Mouse (Mus musculus) midbrain, postnatal 0 days (tissue): ENCODE measurements at regions not wholly inside any gene's neighbourhood (a gene's known extent, or its start where the extent isn't known, plus 50 kb on each side); places are given as distances from the start of the nearest gene placed in this dataset.

Experiments used
- ATAC-seq: fragments of 200-750 bp; cut with Nextera tagmentation; 2 replicates; pipeline ENCODE4 v1.8.0; 2017; ENCODE audit warnings: moderate number of reproducible peaks, mild to moderate bottlenecking, moderate TSS enrichment, moderate library complexity; ENCODE audit not compliant: low FRiP score
- DNase-seq: peaks from one replicate; pipeline ENCODE4 v3.0.0-alpha.2; 2015; ENCODE audit warnings: low spot score
- H3K27ac ChIP-seq: fragments of 300-500 bp; sonication (generic); 2 replicates; pipeline ENCODE4 v1.5.1; 2014; ENCODE audit warnings: low read depth, mild to moderate bottlenecking, low read length, mixed read lengths
- H3K27me3 ChIP-seq: fragments of 300-500 bp; sonication (generic); 2 replicates; pipeline ENCODE4 v1.6.1; 2014; ENCODE audit warnings: low read length, control low read depth, mixed read lengths; ENCODE audit not compliant: insufficient read depth
- H3K36me3 ChIP-seq: fragments of 300-500 bp; sonication (generic); 2 replicates; pipeline ENCODE4 v1.6.1; 2014; ENCODE audit warnings: low read length, control low read depth, mixed read lengths; ENCODE audit not compliant: insufficient read depth
- H3K4me1 ChIP-seq: fragments of 300-500 bp; sonication (generic); 2 replicates; pipeline ENCODE4 v1.6.1; 2014; ENCODE audit warnings: mild to moderate bottlenecking, control low read depth, antibody characterized with exemption, low read length, mixed read lengths; ENCODE audit not compliant: insufficient read depth
- H3K4me2 ChIP-seq: fragments of 300-500 bp; sonication (generic); 2 replicates; pipeline ENCODE4 v1.6.1; 2014; ENCODE audit warnings: low read depth, mild to moderate bottlenecking, low read length, mixed read lengths; ENCODE audit not compliant: poor library complexity, severe bottlenecking
- H3K4me3 ChIP-seq: fragments of 300-500 bp; sonication (generic); 2 replicates; pipeline ENCODE4 v1.5.1; 2014; ENCODE audit warnings: low read depth, mild to moderate bottlenecking, low read length, moderate library complexity
- H3K9ac ChIP-seq: fragments of 300-500 bp; sonication (generic); replicated peaks from 2 replicates; pipeline ENCODE4 v1.6.1; 2014; ENCODE audit warnings: mild to moderate bottlenecking, low read length, moderate library complexity, mixed read lengths; ENCODE audit not compliant: poor library complexity, severe bottlenecking
- H3K9me3 ChIP-seq: fragments of 300-500 bp; sonication (generic); 2 replicates; pipeline ENCODE4 v1.6.1; 2016; ENCODE audit warnings: low read length, control low read depth
- CTCF ChIP-seq: IDR thresholded peaks from 2 replicates; pipeline ENCODE4 v1.5.1; 2016; ENCODE audit warnings: antibody characterized with exemption, mild to moderate bottlenecking
- WGBS: fragments of 180-500 bp; shearing (Covaris S2); extraction: QIAGEN DNeasy Blood & Tissue Kit; methylation state at CpG from one replicate; pipeline ENCODE4 v1.1.7; 2014; 5-methylcytosine and 5-hydroxymethylcytosine counted together

GRCm38 (mm10) chr13:44229136-44229611 is 444.6 kb downstream of the Cd83 start:
- no peak overlapping the region for H3K27ac ChIP-seq
- DNase-seq (no peak), ATAC-seq (no peak)
- H3K4me1 ChIP-seq = peaks cover 6% of the 10 kb centered on the region; the same call in 1 of the 2 replicates
- H3K9me3 ChIP-seq = no peaks in the 10 kb centered on the region
- H3K36me3 ChIP-seq = no peaks in the 10 kb centered on the region
- H3K4me2 ChIP-seq = peak overlapping the region; percentile 15; the same call in 1 of the 2 replicates
- no peak overlapping the region for H3K9ac ChIP-seq
- no peaks in the 10 kb centered on the region for H3K27me3 ChIP-seq
- TF ChIP-seq CTCF = no peak
- WGBS = 15% methylated on average over 7 of the region's 7 CpGs
- H3K4me3 ChIP-seq = no peak overlapping the region

GRCm38 (mm10) chr13:44231403-44231802 is 446.8 kb downstream of the Cd83 start:
- Histone ChIP-seq H3K4me2 (no peak overlapping the region), H3K4me3 (no peak overlapping the region), H3K27me3 (no peaks in the 10 kb centered on the region), H3K27ac (no peak overlapping the region), H3K4me1 (peaks cover 6% of the 10 kb centered on the region; the same call in 1 of the 2 replicates), H3K36me3 (no peaks in the 10 kb centered on the region), H3K9ac (no peak overlapping the region), H3K9me3 (no peaks in the 10 kb centered on the region)
- TF ChIP-seq CTCF = no peak
- peak; percentile 41 for DNase-seq
- WGBS = 46% methylated on average over 4 of the region's 4 CpGs
- no peak for ATAC-seq

- ATAC-seq = peak; percentile 62; the same call in 1 of the 2 replicates
- 17% methylated on average over 18 of the region's 18 CpGs for WGBS
- H3K4me3 ChIP-seq = no peak overlapping the region
- no peak overlapping the region for H3K27ac ChIP-seq
- peaks cover 6% of the 10 kb centered on the region; the same call in 1 of the 2 replicates for H3K4me1 ChIP-seq
- peak; percentile 51 for DNase-seq
- H3K36me3 ChIP-seq = no peaks in the 10 kb centered on the region
- no peaks in the 10 kb centered on the region for H3K9me3 ChIP-seq
- no peak for TF ChIP-seq CTCF
- no peak overlapping the region for H3K4me2 ChIP-seq
- H3K27me3 ChIP-seq = no peaks in the 10 kb centered on the region
- H3K9ac ChIP-seq = no peak overlapping the region
Measured at GRCm38 (mm10) chr13:44231868-44232715, 447.5 kb downstream of the Cd83 start.

- H3K4me2 ChIP-seq = no peak overlapping the region
- no peak overlapping the region for H3K27ac ChIP-seq
- DNase-seq (no peak), ATAC-seq (no peak)
- no peaks in the 10 kb centered on the region for H3K36me3 ChIP-seq
- H3K27me3 ChIP-seq = no peaks in the 10 kb centered on the region
- TF ChIP-seq CTCF = no peak
- no peak overlapping the region for H3K9ac ChIP-seq
- 23% methylated on average over 6 of the region's 6 CpGs for WGBS
- no peaks in the 10 kb centered on the region for H3K9me3 ChIP-seq
- H3K4me3 ChIP-seq = no peak overlapping the region
- H3K4me1 ChIP-seq = peaks cover 4% of the 10 kb centered on the region; the same call in 1 of the 2 replicates
Measured at GRCm38 (mm10) chr13:44232716-44233051, 448.1 kb downstream of the Cd83 start.

- WGBS = 87% methylated on average over 6 of the region's 6 CpGs
- Histone ChIP-seq H3K27me3 (no peaks in the 10 kb centered on the region), H3K9ac (no peak overlapping the region), H3K27ac (no peak overlapping the region), H3K4me3 (no peak overlapping the region), H3K4me1 (no peaks in the 10 kb centered on the region), H3K4me2 (no peak overlapping the region), H3K36me3 (no peaks in the 10 kb centered on the region), H3K9me3 (no peaks in the 10 kb centered on the region)
- no peak for TF ChIP-seq CTCF
- DNase-seq (no peak), ATAC-seq (no peak)
Measured at GRCm38 (mm10) chr13:44234241-44234640, 449.7 kb downstream of the Cd83 start.

GRCm38 (mm10) chr13:44235236-44235635 is 450.7 kb downstream of the Cd83 start:
- Histone ChIP-seq H3K4me3 (no peak overlapping the region), H3K36me3 (no peaks in the 10 kb centered on the region), H3K27me3 (no peaks in the 10 kb centered on the region), H3K4me1 (no peaks in the 10 kb centered on the region), H3K9ac (no peak overlapping the region), H3K4me2 (no peak overlapping the region), H3K27ac (no peak overlapping the region), H3K9me3 (no peaks in the 10 kb centered on the region)
- DNase-seq (no peak), ATAC-seq (no peak)
- no peak for TF ChIP-seq CTCF
- 69% methylated on average over 5 of the region's 5 CpGs for WGBS
